ENCODE assay signal across 15 mouse cellular contexts in the genomic region with DNA sequence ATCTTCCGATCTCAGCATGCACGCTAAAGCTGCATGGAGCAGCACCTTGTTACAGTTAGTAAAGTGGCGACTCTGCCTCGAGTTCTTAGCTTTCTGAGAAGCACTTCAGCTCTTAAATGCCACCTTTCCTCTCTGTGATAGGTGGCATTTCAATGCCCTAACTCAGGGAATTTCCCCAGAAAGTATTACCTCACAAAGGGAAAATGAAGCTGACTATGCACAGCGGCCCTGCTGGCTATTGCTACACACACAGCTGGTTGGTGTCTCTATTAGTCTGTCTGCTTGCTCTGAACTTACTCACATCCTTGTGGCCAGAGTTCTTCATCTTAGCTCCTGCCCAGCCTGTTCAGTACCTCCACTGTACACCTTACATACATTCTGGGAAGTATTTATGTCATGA.
"Had no signal": no experiment of that assay in that cellular context is flagged by ENCODE, and none has a peak within 500 bp of the region (broad histone marks: within the 10 kb centered on the region; RNA-seq: fewer than 3 reads in every experiment).

No protein-coding gene starts in this region.

- H3K27ac ChIP-seq: liver, embryonic 12.5 days; liver, embryonic 14.5 days; lung, embryonic 15.5 days; midbrain, embryonic 10.5 days; midbrain, embryonic 12.5 days; neural tube, embryonic 12.5 days; stomach, embryonic 15.5 days; stomach, postnatal 0 days had no signal

- H3K27me3 ChIP-seq: liver, embryonic 12.5 days; lung, embryonic 15.5 days; midbrain, embryonic 12.5 days; neural tube, embryonic 12.5 days; stomach, embryonic 15.5 days had no signal

- DNase-seq: midbrain, embryonic 14.5 days; right cerebral cortex, postnatal 14 days; thymus, adult 2 months; thymus, postnatal 25 days; thymus, postnatal 4 days had no signal

- H3K9ac ChIP-seq: liver, embryonic 12.5 days; liver, embryonic 14.5 days; lung, embryonic 15.5 days; midbrain, embryonic 12.5 days; neural tube, embryonic 12.5 days; stomach, embryonic 15.5 days had no signal

- H3K4me3 ChIP-seq: liver, embryonic 12.5 days; lung, embryonic 15.5 days; midbrain, embryonic 10.5 days; midbrain, embryonic 12.5 days; myocyte; neural tube, embryonic 12.5 days; stomach, embryonic 15.5 days had no signal

- H3K4me1 ChIP-seq: liver, embryonic 12.5 days; lung, embryonic 15.5 days; midbrain, embryonic 10.5 days; midbrain, embryonic 12.5 days; neural tube, embryonic 12.5 days; stomach, embryonic 15.5 days had no signal

- H3K4me2 ChIP-seq: liver, embryonic 12.5 days; lung, embryonic 15.5 days; midbrain, embryonic 12.5 days; neural tube, embryonic 12.5 days; stomach, embryonic 15.5 days had no signal

- ATAC-seq: liver, embryonic 12.5 days; midbrain, embryonic 16.5 days had no signal

- H3K36me3 ChIP-seq: liver, embryonic 12.5 days; lung, embryonic 15.5 days; midbrain, embryonic 10.5 days; midbrain, embryonic 12.5 days; neural tube, embryonic 12.5 days; stomach, embryonic 15.5 days had no signal

- H3K9me3 ChIP-seq: liver, embryonic 12.5 days; lung, embryonic 15.5 days; midbrain, embryonic 10.5 days; midbrain, embryonic 12.5 days; neural tube, embryonic 12.5 days; stomach, embryonic 15.5 days had no signal
